Comparison of ENCODE assay signal across 11 mouse cellular contexts in the genomic region with DNA sequence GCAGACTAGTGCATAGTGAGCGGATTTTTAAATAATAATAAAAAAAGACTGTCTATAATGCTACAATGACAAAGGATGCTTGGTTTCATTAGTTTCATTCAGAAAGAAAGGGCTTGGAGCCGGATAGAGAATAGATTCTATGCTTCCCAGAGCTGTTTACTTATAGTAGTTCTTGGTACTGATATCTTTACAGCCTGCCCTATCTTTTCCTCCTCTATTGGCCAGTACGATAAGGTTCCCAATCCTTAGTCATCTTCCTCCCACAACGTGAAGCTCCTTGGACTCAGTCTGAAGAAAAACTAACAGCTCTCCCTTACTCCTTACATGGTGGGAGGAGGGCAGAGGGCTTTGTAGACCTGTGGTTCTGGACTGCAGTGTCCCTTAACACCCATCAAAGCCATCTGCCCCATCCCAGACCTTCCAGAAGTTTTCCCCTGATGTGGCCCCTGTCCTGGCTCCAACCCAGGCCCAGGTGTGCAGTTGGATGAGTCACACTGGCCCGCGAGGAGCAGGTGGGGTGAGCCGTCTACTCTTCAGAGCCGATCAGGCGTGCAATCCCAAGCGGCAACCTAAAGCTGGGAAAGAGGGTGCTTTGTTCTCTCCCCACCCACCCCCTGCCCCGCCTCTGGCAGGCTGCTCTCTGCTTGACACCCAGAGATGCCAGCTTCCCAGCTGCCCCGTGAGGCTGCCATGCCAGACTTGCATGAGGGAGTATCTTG.
DNase-seq lines count a peak whose midpoint lies in the region; ATAC-seq and TF ChIP-seq lines count a peak whose summit lies in the region.
"Had no signal": no experiment of that assay in that cellular context is flagged by ENCODE, and none has a peak within 500 bp of the region (broad histone marks: within the 10 kb centered on the region; RNA-seq: fewer than 3 reads in every experiment).

No protein-coding gene starts in this region.

- no peak for DNase-seq in frontal cortex, postnatal 14 days (ENCODE audit: low spot score in 2 of 2)
- DNase-seq in lung, embryonic 14.5 days = no peak
- DNase-seq in lung, postnatal 36 days = no peak
- peak; percentile 63 to 76 for DNase-seq in cerebellum, postnatal 10 days
- no peak for DNase-seq in urinary bladder, postnatal 25 days (ENCODE audit: low spot score)
- no peak for DNase-seq in liver, embryonic 11.5 days (ENCODE audit: low spot score)
- DNase-seq: gastrocnemius, postnatal 14 days; heart, postnatal 4 days; lung, postnatal 4 days had no signal

- 55% methylated on average over 12 of the region's 12 CpGs for WGBS in lung, embryonic 14.5 days
- 61% methylated on average over 12 of the region's 12 CpGs for WGBS in intestine, embryonic 16.5 days
- WGBS in liver, embryonic 11.5 days = 68% methylated on average over 12 of the region's 12 CpGs

- H3K9me3 ChIP-seq in lung, embryonic 14.5 days (ENCODE audit: low read depth, low read length) = no peaks in the 10 kb centered on the region
- H3K9me3 ChIP-seq in intestine, embryonic 16.5 days (ENCODE audit: control insufficient read depth, low read length) = no peaks in the 10 kb centered on the region
- H3K9me3 ChIP-seq in liver, embryonic 11.5 days (ENCODE audit: control insufficient read depth, low read length) = no peaks in the 10 kb centered on the region

- no peaks in the 10 kb centered on the region for H3K4me1 ChIP-seq in lung, embryonic 14.5 days (ENCODE audit: insufficient read depth)
- no peaks in the 10 kb centered on the region for H3K4me1 ChIP-seq in intestine, embryonic 16.5 days (ENCODE audit: control insufficient read depth, insufficient read depth, low read length)
- no peaks in the 10 kb centered on the region for H3K4me1 ChIP-seq in liver, embryonic 11.5 days (replicated peaks; ENCODE audit: control insufficient read depth, insufficient read depth, low read length)

- ATAC-seq in frontal cortex, adult (ENCODE audit: low TSS enrichment) = 0 out of 2 replicates have a peak, but pooled peaks have one; percentile 38
- peak; percentile 35; the same call in 1 of the 2 replicates for ATAC-seq in lung, embryonic 14.5 days (ENCODE audit: insufficient read depth)
- peak; percentile 83 for ATAC-seq in intestine, embryonic 16.5 days
- no peak for ATAC-seq in liver, embryonic 11.5 days (replicated peaks; ENCODE audit: low FRiP score)

- H3K27ac ChIP-seq in lung, embryonic 14.5 days (ENCODE audit: low read depth) = no peak overlapping the region
- no peak overlapping the region for H3K27ac ChIP-seq in intestine, embryonic 16.5 days (ENCODE audit: low read length)
- H3K27ac ChIP-seq in liver, embryonic 11.5 days (ENCODE audit: low read depth, low read length) = no peak overlapping the region

- H3K36me3 ChIP-seq in lung, embryonic 14.5 days (ENCODE audit: insufficient read depth) = no peaks in the 10 kb centered on the region
- no peaks in the 10 kb centered on the region for H3K36me3 ChIP-seq in intestine, embryonic 16.5 days (ENCODE audit: control insufficient read depth, insufficient read depth, low read length)
- no peaks in the 10 kb centered on the region for H3K36me3 ChIP-seq in liver, embryonic 11.5 days (ENCODE audit: control insufficient read depth, insufficient read depth, low read length)

- no peaks in the 10 kb centered on the region for H3K27me3 ChIP-seq in lung, embryonic 14.5 days (ENCODE audit: insufficient read depth, low read length)
- H3K27me3 ChIP-seq in intestine, embryonic 16.5 days (replicated peaks; ENCODE audit: control insufficient read depth, insufficient read depth, low read length) = no peaks in the 10 kb centered on the region
- no peaks in the 10 kb centered on the region for H3K27me3 ChIP-seq in liver, embryonic 11.5 days (replicated peaks; ENCODE audit: control insufficient read depth, insufficient read depth, low read length)

- H3K4me2 ChIP-seq in lung, embryonic 14.5 days = no peak overlapping the region
- H3K4me2 ChIP-seq in intestine, embryonic 16.5 days (ENCODE audit: low read depth, low read length) = no peak overlapping the region
- no peak overlapping the region for H3K4me2 ChIP-seq in liver, embryonic 11.5 days

- TF ChIP-seq CTCF in lung, embryonic 14.5 days (IDR thresholded peaks at IDR 0.05; ENCODE audit: low read depth) = no peak

- H3K4me3 ChIP-seq in lung, embryonic 14.5 days (ENCODE audit: low read depth, low read length) = no peak overlapping the region
- no peak overlapping the region for H3K4me3 ChIP-seq in intestine, embryonic 16.5 days (ENCODE audit: low read length)
- H3K4me3 ChIP-seq in liver, embryonic 11.5 days (ENCODE audit: low read depth, low read length) = no peak overlapping the region

- no peak overlapping the region for H3K9ac ChIP-seq in lung, embryonic 14.5 days
- H3K9ac ChIP-seq in intestine, embryonic 16.5 days (ENCODE audit: low read depth, low read length) = no peak overlapping the region
- H3K9ac ChIP-seq in liver, embryonic 11.5 days (ENCODE audit: low read depth, low read length) = no peak overlapping the region

Comparison
In these comparisons a context has a peak if more than half of its experiments do, and no peak if none do; other contexts are left out.
1. DNase-seq: peak in cerebellum, postnatal 10 days (2 of 2); none in frontal cortex, postnatal 14 days (0 of 2), lung, embryonic 14.5 days (single experiment), lung, postnatal 36 days (single experiment), urinary bladder, postnatal 25 days (single experiment) and liver, embryonic 11.5 days (single experiment).